Mouse (Mus musculus): Measurements from ENCODE around the gene Stab1. TPM values are rescaled to one million over a fixed set of nuclear protein-coding genes. Genes with fewer than 3 reads are reported as not detected.
A peak's percentile ranks its signal among the peaks of the same experiment; 100 is the strongest.

Stab1 gene
- polyA plus RNA-seq, 1 experiment from 2014 or later = 0.74 TPM

GRCm38 (mm10) chr14:31166827-31167226, 1.6 kb downstream of the Stab1 start:
- in situ Hi-C loops (cut with MboI; ENCODE audit: low pct_unique_long_range_greater_than_20kb) = no loop called here
- TF ChIP-seq CTCF (IDR thresholded peaks at IDR 0.05) = no peak
- DNase-seq (ENCODE audit: low read depth, low spot score) (no peak), ATAC-seq (no peak)
- ChIA-PET CTCF (interaction anchor here (0.9 to 2.2 kb wide), 5 partner anchors 12 to 30 kb away, joined by 4 to 7 read pairs (median 4); no protein-coding TSS in a partner anchor), POLR2A (interaction anchor here (1.1 to 2.2 kb wide), 2 partner anchors 16 to 37 kb away, joined by 3 to 8 read pairs; no protein-coding TSS in a partner anchor)
- H3K27me3 ChIP-seq = no peaks in the 10 kb centered on the region

GRCm38 (mm10) chr14:31165991-31166630, 2.3 kb downstream of the Stab1 start:
- TF ChIP-seq CTCF (IDR thresholded peaks at IDR 0.05) = no peak
- ChIA-PET POLR2A (interaction anchor here (0.7 to 2.2 kb wide), 4 partner anchors 16 to 40 kb away, joined by 3 to 8 read pairs (median 6); partner anchors contain the start of gene Smim4), CTCF (interaction anchor here (0.9 to 2.2 kb wide), 5 partner anchors 9 to 39 kb away, joined by 3 to 7 read pairs (median 4); no protein-coding TSS in a partner anchor)
- in situ Hi-C loops (cut with MboI; ENCODE audit: low pct_unique_long_range_greater_than_20kb) = no loop called here
- DNase-seq (ENCODE audit: low read depth, low spot score) (peak; percentile 53), ATAC-seq (peak; percentile 58)
- no peaks in the 10 kb centered on the region for H3K27me3 ChIP-seq

GRCm38 (mm10) chr14:31165458-31165857, 3.0 kb downstream of the Stab1 start:
- no peaks in the 10 kb centered on the region for H3K27me3 ChIP-seq
- in situ Hi-C loops (cut with MboI; ENCODE audit: low pct_unique_long_range_greater_than_20kb) = no loop called here
- ATAC-seq (peak; percentile 55), DNase-seq (ENCODE audit: low read depth, low spot score) (no peak)
- CTCF ChIA-PET = interaction anchor here (1.4 to 2.2 kb wide), 3 partner anchors 9 to 40 kb away, joined by 3 to 7 read pairs (median 6); no protein-coding TSS in a partner anchor
- TF ChIP-seq CTCF (IDR thresholded peaks at IDR 0.05) = no peak
- POLR2A ChIA-PET = interaction anchor here (0.7 to 1.3 kb wide), 3 partner anchors 37 to 41 kb away, joined by 3 to 6 read pairs (median 5); partner anchors contain the start of gene Smim4

- ChIA-PET CTCF (interaction anchor here (1.4 to 2.2 kb wide), 3 partner anchors 10 to 40 kb away, joined by 3 to 7 read pairs (median 6); no protein-coding TSS in a partner anchor), POLR2A (interaction anchor here (1.1 kb wide), 1 partner anchor 37 kb away, joined by 5 read pairs; the partner anchor contains the start of gene Smim4)
- ATAC-seq = no peak
- in situ Hi-C loops (cut with MboI; ENCODE audit: low pct_unique_long_range_greater_than_20kb) = no loop called here
- no peaks in the 10 kb centered on the region for H3K27me3 ChIP-seq
- TF ChIP-seq CTCF (IDR thresholded peaks at IDR 0.05) = no peak
- no peak for DNase-seq (ENCODE audit: low read depth, low spot score)
These were observed 3.4 kb downstream of the Stab1 start for GRCm38 (mm10) chr14:31165010-31165409.

GRCm38 (mm10) chr14:31164067-31164466, 4.4 kb downstream of the Stab1 start:
- no peak for TF ChIP-seq CTCF (IDR thresholded peaks at IDR 0.05)
- H3K27me3 ChIP-seq = no peaks in the 10 kb centered on the region
- ChIA-PET CTCF (interaction anchor here (1.2 kb wide), 1 partner anchor 12 kb away, joined by 4 read pairs; no protein-coding TSS in a partner anchor), POLR2A (interaction anchor here (0.9 kb wide), 1 partner anchor 37 kb away, joined by 3 read pairs; no protein-coding TSS in a partner anchor)
- ATAC-seq (no peak), DNase-seq (ENCODE audit: low read depth, low spot score) (no peak)
- in situ Hi-C loops (cut with MboI; ENCODE audit: low pct_unique_long_range_greater_than_20kb) = no loop called here

GRCm38 (mm10) chr14:31161638-31162037, 6.8 kb downstream of the Stab1 start:
- no peak for DNase-seq (ENCODE audit: low read depth, low spot score)
- ChIA-PET POLR2A (no interaction called here), CTCF (no interaction called here)
- ATAC-seq = no peak
- H3K27me3 ChIP-seq = no peaks in the 10 kb centered on the region
- TF ChIP-seq CTCF (IDR thresholded peaks at IDR 0.05) = no peak
- in situ Hi-C loops (cut with MboI; ENCODE audit: low pct_unique_long_range_greater_than_20kb) = no loop called here

GRCm38 (mm10) chr14:31161191-31161590, 7.2 kb downstream of the Stab1 start:
- CTCF ChIA-PET = no interaction called here

GRCm38 (mm10) chr14:31160196-31161150, 8.0 kb downstream of the Stab1 start:
- CTCF ChIA-PET = interaction anchor here (1.6 kb wide), 1 partner anchor 11 kb away, joined by 6 read pairs; no protein-coding TSS in a partner anchor
- no peaks in the 10 kb centered on the region for H3K27me3 ChIP-seq
- TF ChIP-seq CTCF (IDR thresholded peaks at IDR 0.05) = no peak
- in situ Hi-C loops (cut with MboI; ENCODE audit: low pct_unique_long_range_greater_than_20kb) = no loop called here
- POLR2A ChIA-PET = no interaction called here
- ATAC-seq = no peak
- DNase-seq (ENCODE audit: low read depth, low spot score) = no peak

More at GRCm38 (mm10) chr14:31161191-31161590, 7.2 kb downstream of the Stab1 start:
- DNase-seq (ENCODE audit: low read depth, low spot score) = no peak
- POLR2A ChIA-PET = no interaction called here
- no peak for ATAC-seq
- no peaks in the 10 kb centered on the region for H3K27me3 ChIP-seq
- in situ Hi-C loops (cut with MboI; ENCODE audit: low pct_unique_long_range_greater_than_20kb) = no loop called here
- TF ChIP-seq CTCF (IDR thresholded peaks at IDR 0.05) = no peak

- ATAC-seq (no peak), DNase-seq (ENCODE audit: low read depth, low spot score) (no peak)
- ChIA-PET CTCF (interaction anchor here (0.7 to 1.0 kb wide), 2 partner anchors 14 to 17 kb away, joined by 3 read pairs; partner anchors contain the start of gene Smim4), POLR2A (no interaction called here)
- in situ Hi-C loops (cut with MboI; ENCODE audit: low pct_unique_long_range_greater_than_20kb) = no loop called here
- no peaks in the 10 kb centered on the region for H3K27me3 ChIP-seq
- TF ChIP-seq CTCF (IDR thresholded peaks at IDR 0.05) = no peak
These were observed 22.7 kb downstream of the Stab1 start for GRCm38 (mm10) chr14:31145694-31146093.

GRCm38 (mm10) chr14:31141011-31141410, 27.4 kb downstream of the Stab1 start:
- in situ Hi-C loops (cut with MboI; ENCODE audit: low pct_unique_long_range_greater_than_20kb) = no loop called here
- H3K27me3 ChIP-seq = no peaks in the 10 kb centered on the region
- ATAC-seq = no peak
- POLR2A ChIA-PET = no interaction called here
- CTCF ChIA-PET = no interaction called here
- DNase-seq (ENCODE audit: low read depth, low spot score) = no peak
- TF ChIP-seq CTCF (IDR thresholded peaks at IDR 0.05) = no peak
